Mouse (Mus musculus): ENCODE results near the gene Esrrg.

DNA sequence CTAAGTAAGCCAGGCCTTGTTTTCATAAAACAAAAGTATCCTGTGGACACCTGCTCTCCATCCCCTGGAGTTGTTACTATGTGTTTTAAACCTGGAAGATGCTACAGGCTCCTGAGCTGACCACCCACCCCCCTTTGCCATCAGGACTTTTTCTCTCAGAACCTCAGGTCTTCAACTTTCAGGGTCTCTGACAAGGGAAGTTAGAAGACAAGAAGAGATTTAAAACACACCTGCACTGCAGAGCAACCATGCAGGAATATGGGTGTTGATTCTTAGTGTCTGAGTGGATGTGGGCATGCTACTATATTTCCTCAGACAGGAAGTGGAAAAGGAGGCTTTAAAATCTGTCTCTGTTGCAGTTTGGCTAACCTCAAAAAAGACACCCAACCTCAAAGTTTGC, 98.6 kb downstream of the Esrrg start:
- TF ChIP-seq GATA1 (IDR thresholded peaks at IDR 0.05; ENCODE audit: borderline replicate concordance, low read length) (no peak), FLI1 (IDR thresholded peaks at IDR 0.05; ENCODE audit: low read length) (no peak)

Measured in megakaryocyte, embryonic 14.5 days (primary cell).